Mouse (Mus musculus): Measurements from ENCODE around the gene Vps36.

Gene Vps36

GRCm38 (mm10) chr8:22214826-22215225 lies 22.2 kb downstream of the Vps36 start:
- no peak for DNase-seq (ENCODE audit: low read depth)

GRCm38 (mm10) chr8:22226361-22226760 lies 33.8 kb downstream of the Vps36 start:
- no peak for DNase-seq (ENCODE audit: low read depth)

- DNase-seq (ENCODE audit: low read depth): no peak
Observed at GRCm38 (mm10) chr8:22227061-22227877, 34.7 kb downstream of the Vps36 start, which contains the start of gene Thsd1. TSS of gene Thsd1 (plus strand) at chr8:22227313.

GRCm38 (mm10) chr8:22228621-22229020 lies 36.0 kb downstream of the Vps36 start:
- no peak for DNase-seq (ENCODE audit: low read depth)

DNA sequence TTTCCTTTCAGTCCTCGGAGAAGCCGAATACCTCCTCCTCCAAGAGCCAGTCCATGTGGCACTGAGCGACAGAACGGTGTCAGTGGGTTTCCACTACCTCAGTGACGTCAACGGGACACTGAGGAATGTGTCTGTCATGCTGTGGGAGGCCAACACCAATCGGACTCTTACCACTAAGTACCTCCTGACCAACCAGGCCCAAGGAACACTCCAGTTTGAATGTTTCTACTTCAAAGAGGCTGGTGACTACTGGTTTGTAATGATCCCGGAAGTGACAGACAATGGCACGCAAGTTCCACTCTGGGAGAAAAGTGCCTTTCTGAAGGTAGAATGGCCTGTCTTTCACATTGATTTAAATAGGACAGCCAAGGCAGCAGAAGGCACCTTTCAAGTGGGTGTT lies 50.4 kb downstream of the Vps36 start:
- DNase-seq (ENCODE audit: low read depth): no peak

- no peak for DNase-seq (ENCODE audit: low read depth)
Observed at GRCm38 (mm10) chr8:22245663-22246062, 53.1 kb downstream of the Vps36 start.

DNA sequence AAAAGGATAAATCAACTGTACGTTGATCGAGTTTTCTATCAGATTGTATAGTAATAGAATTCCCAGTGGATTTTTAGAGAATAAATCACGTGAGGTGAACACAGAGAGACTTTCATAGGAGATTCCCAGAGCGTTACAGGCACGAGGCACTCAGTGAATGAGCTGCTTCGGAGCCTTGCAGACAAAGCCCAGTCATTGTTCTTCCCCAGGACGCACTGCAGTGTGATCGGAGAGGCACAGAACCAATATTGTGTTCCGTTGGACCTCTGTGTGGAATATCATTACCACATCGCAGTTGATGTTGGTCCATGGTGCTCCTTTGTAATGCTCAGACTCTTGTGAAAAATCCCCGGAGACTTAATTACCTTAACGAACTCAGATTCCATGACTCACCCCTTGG lies 55.3 kb downstream of the Vps36 start:
- DNase-seq (ENCODE audit: low read depth): no peak

DNA sequence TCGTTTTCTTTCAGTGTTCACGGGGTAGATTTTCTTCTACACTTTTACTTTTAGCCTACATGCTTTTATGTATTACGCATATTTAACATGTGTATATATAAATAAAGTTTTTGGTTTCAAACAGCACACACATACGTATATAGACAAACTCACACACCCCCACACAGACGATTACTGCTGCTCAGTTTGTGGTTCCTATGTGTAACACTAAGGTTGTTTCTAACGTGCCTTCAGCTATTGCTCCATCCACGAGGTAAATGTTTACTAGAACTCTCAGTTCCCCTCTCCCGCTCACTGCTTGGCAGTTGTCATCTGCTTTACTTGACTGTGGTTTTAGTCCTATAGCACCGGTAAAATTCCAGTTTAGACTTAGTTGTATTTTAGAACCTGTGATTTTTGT lies 56.5 kb downstream of the Vps36 start:
- no peak for DNase-seq (ENCODE audit: low read depth)

GRCm38 (mm10) chr8:22258946-22259450 lies 66.4 kb downstream of the Vps36 start:
- DNase-seq (ENCODE audit: low read depth): no peak

GRCm38 (mm10) chr8:22259531-22259930 lies 66.9 kb downstream of the Vps36 start:
- DNase-seq (ENCODE audit: low read depth): no peak

- DNase-seq (ENCODE audit: low read depth): no peak
Observed at GRCm38 (mm10) chr8:22260091-22260722, 67.6 kb downstream of the Vps36 start.

- DNase-seq (ENCODE audit: low read depth): peak; percentile 65
Observed at GRCm38 (mm10) chr8:22262267-22262666, 69.7 kb downstream of the Vps36 start.

DNA sequence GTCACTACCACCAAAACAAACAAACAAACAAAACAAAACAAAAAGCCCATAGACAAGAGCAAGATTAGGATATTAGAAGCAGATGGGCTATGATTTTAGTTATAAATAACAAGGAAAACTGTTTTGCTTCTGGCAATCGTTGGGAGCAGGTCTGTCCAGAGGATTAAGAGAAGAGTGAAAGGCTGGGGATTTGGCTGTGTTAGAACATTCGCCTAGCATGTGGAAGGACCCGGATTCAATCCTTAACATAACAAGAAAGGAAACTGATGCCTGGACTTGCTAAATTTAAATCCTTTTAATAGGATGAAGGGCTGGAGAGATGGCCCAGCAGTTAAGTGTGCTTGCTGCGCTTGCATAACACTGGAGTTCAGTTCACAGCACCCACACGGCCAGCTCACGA lies 71.7 kb downstream of the Vps36 start:
- no peak for DNase-seq (ENCODE audit: low read depth)

DNA sequence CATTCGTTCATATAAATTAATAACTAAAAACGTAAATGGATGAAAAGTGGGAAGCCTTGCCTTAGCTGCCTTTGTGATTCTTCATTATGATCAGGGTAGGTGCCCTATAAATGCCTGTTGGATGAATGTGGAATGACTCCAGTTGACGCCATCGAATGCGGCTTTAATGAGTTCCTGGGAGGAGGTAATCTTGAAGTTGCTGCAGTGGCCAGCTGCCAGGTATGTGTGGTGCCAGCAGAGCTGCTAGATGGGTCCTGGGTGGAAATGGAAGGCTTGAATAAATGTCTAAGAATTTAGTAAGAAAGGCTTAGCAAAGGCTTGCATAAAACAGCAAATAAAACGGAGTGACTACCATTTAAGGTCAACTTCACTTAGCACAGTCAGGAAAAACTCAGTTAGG lies 72.2 kb downstream of the Vps36 start:
- DNase-seq (ENCODE audit: low read depth): peak; percentile 50

- DNase-seq (ENCODE audit: low read depth): no peak
Observed at GRCm38 (mm10) chr8:22265194-22265593, 72.6 kb downstream of the Vps36 start.

DNA sequence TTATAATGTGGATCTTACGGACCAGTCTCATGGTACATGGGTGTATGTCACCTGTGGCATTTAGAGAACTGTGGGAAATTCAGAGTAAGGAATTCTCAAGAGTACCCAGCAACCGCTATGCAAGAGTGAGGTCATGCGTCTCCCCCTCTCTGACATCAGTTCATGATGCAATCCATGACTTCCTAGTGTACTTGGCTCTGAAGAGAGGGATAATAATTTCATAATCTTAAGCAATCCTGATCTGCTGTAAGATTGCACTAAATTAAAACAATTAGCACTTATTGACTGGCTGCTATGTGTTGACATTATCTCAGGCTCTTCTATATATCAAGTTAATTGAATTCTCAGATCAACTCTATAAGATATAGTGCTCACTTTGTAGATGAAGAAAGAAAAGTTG lies 74.2 kb downstream of the Vps36 start:
- DNase-seq (ENCODE audit: low read depth): no peak
